ENCODE assay signal across 14 mouse cellular contexts in genomic region chr9:15600156-15600858, GRCm38 (mm10). TPM values are rescaled to one million over a fixed set of nuclear protein-coding genes. Genes with fewer than 3 reads are reported as not detected.
A peak's percentile ranks its signal among the peaks of the same experiment; 100 is the strongest.
DNase-seq lines count a peak whose midpoint lies in the region; ATAC-seq and TF ChIP-seq lines count a peak whose summit lies in the region.
"Had no signal": no experiment of that assay in that cellular context is flagged by ENCODE, and none has a peak within 500 bp of the region (broad histone marks: within the 10 kb centered on the region; RNA-seq: fewer than 3 reads in every experiment).

No protein-coding gene starts in this region.

- 62% methylated on average over 6 of the region's 6 CpGs for WGBS in cerebellum, adult 2 months
- 47% methylated on average over 6 of the region's 6 CpGs for whole genome bisulfite sequencing in heart, postnatal 0 days
- 49% methylated on average over 6 of the region's 6 CpGs for WGBS in lung, embryonic 14.5 days

- H3K27me3 ChIP-seq in cerebellum, adult 2 months (ENCODE audit: control insufficient read depth, insufficient read depth, low read length): no peaks in the 10 kb centered on the region
- no peaks in the 10 kb centered on the region for H3K27me3 ChIP-seq in heart, postnatal 0 days (ENCODE audit: control insufficient read depth, insufficient read depth, low read length)
- H3K27me3 ChIP-seq in lung, embryonic 14.5 days (ENCODE audit: insufficient read depth, low read length): no peaks in the 10 kb centered on the region
- H3K27me3 ChIP-seq: embryonic facial prominence, embryonic 12.5 days; neural tube, embryonic 12.5 days had no signal

- H3K36me3 ChIP-seq in heart, postnatal 0 days (replicated peaks; ENCODE audit: control insufficient read depth, insufficient read depth, low read length): no peaks in the 10 kb centered on the region
- no peaks in the 10 kb centered on the region for H3K36me3 ChIP-seq in lung, embryonic 14.5 days (ENCODE audit: insufficient read depth)
- H3K36me3 ChIP-seq: embryonic facial prominence, embryonic 12.5 days; limb, embryonic 12.5 days; neural tube, embryonic 12.5 days had no signal

- peak; percentile 27 to 30 for DNase-seq in cerebellum, postnatal 10 days
- no peak for DNase-seq in cerebellum, adult 2 months
- DNase-seq in heart, postnatal 0 days (ENCODE audit: low spot score): peak; percentile 17
- no peak for DNase-seq in heart, postnatal 25 days (ENCODE audit: low spot score)
- peak; percentile 67 for DNase-seq in lung, embryonic 14.5 days
- DNase-seq in lung, postnatal 25 days (ENCODE audit: low spot score): no peak
- peak; percentile 10 for DNase-seq in ZHBTc4 (ENCODE audit: low read depth, low spot score)
- DNase-seq in layer of hippocampus, postnatal 10 days (ENCODE audit: low spot score in 2 of 2): no peak
- DNase-seq: retina, postnatal 1 day had no signal

- no peak for TF ChIP-seq EP300 in heart, postnatal 0 days (IDR thresholded peaks at IDR 0.05; ENCODE audit: low read depth)

- intact Hi-C loops in heart, postnatal 25 days (cut with DNase I): no loop called here

- TF ChIP-seq POLR2A in cerebellum, adult 2 months (IDR thresholded peaks at IDR 0.05; ENCODE audit: borderline replicate concordance, insufficient read depth, low read length): no peak

- 0 out of 2 replicates have a peak, but pooled peaks have one; percentile 17 for ATAC-seq in heart, postnatal 0 days (ENCODE audit: insufficient read depth, low read depth)
- ATAC-seq in lung, embryonic 14.5 days (ENCODE audit: insufficient read depth): peak; percentile 31; the same call in 1 of the 2 replicates
- ATAC-seq: activated CD4-positive, CD25-positive, alpha-beta regulatory T cell, adult 4 months had no signal

- no peak overlapping the region for H3K4me3 ChIP-seq in cerebellum, adult 2 months (replicated peaks; ENCODE audit: insufficient read depth, low read depth, low read length)
- no peak overlapping the region for H3K4me3 ChIP-seq in heart, postnatal 0 days (ENCODE audit: low read depth, low read length)
- H3K4me3 ChIP-seq in lung, embryonic 14.5 days (ENCODE audit: low read depth, low read length): no peak overlapping the region
- H3K4me3 ChIP-seq: embryonic facial prominence, embryonic 12.5 days; limb, embryonic 12.5 days; neural tube, embryonic 12.5 days had no signal

- TF ChIP-seq CTCF in cerebellum, adult 2 months (IDR thresholded peaks at IDR 0.05; ENCODE audit: borderline replicate concordance, insufficient read depth, low read depth, low read length): no peak
- TF ChIP-seq CTCF in heart, postnatal 0 days (IDR thresholded peaks at IDR 0.05; ENCODE audit: low read depth): no peak
- TF ChIP-seq CTCF in lung, embryonic 14.5 days (IDR thresholded peaks at IDR 0.05; ENCODE audit: low read depth): no peak

- no peaks in the 10 kb centered on the region for H3K4me1 ChIP-seq in cerebellum, adult 2 months (ENCODE audit: control insufficient read depth, insufficient read depth, low read length)
- no peaks in the 10 kb centered on the region for H3K4me1 ChIP-seq in heart, postnatal 0 days (ENCODE audit: control insufficient read depth, insufficient read depth)
- H3K4me1 ChIP-seq in lung, embryonic 14.5 days (ENCODE audit: insufficient read depth): no peaks in the 10 kb centered on the region
- H3K4me1 ChIP-seq: embryonic facial prominence, embryonic 12.5 days; limb, embryonic 12.5 days; neural tube, embryonic 12.5 days had no signal

- H3K9ac ChIP-seq in heart, postnatal 0 days (replicated peaks; ENCODE audit: low read depth, low read length): no peak overlapping the region
- H3K9ac ChIP-seq in lung, embryonic 14.5 days: no peak overlapping the region
- H3K9ac ChIP-seq: embryonic facial prominence, embryonic 12.5 days; limb, embryonic 12.5 days; neural tube, embryonic 12.5 days had no signal

- H3K4me2 ChIP-seq in heart, postnatal 0 days (ENCODE audit: low read depth, low read length): no peak overlapping the region
- H3K4me2 ChIP-seq in lung, embryonic 14.5 days: no peak overlapping the region
- H3K4me2 ChIP-seq: embryonic facial prominence, embryonic 12.5 days; limb, embryonic 12.5 days; neural tube, embryonic 12.5 days had no signal

- no peak overlapping the region for H3K27ac ChIP-seq in cerebellum, adult 2 months (ENCODE audit: insufficient read depth, low read length)
- H3K27ac ChIP-seq in heart, postnatal 0 days (ENCODE audit: low read depth): peak overlapping the region; percentile 13; the same call in 1 of the 2 replicates
- H3K27ac ChIP-seq in lung, embryonic 14.5 days (ENCODE audit: low read depth): no peak overlapping the region
- H3K27ac ChIP-seq: embryonic facial prominence, embryonic 12.5 days; limb, embryonic 12.5 days; neural tube, embryonic 12.5 days had no signal

- no peaks in the 10 kb centered on the region for H3K9me3 ChIP-seq in heart, postnatal 0 days (replicated peaks; ENCODE audit: control insufficient read depth, low read length)
- no peaks in the 10 kb centered on the region for H3K9me3 ChIP-seq in lung, embryonic 14.5 days (ENCODE audit: low read depth, low read length)
- H3K9me3 ChIP-seq: embryonic facial prominence, embryonic 12.5 days; limb, embryonic 12.5 days; neural tube, embryonic 12.5 days had no signal

RNA-seq across cellular contexts. Expression of gene Deup1, which starts 27.4 kb away (rescaled TPM):
- 0.21 and 0.25 TPM in 2 replicates for polyA plus RNA-seq in cerebellum, adult 2 months (2012; rRNA removed)
- total RNA-seq in heart, postnatal 0 days (2014; rRNA removed; ENCODE audit: low replicate concordance): 0.15 TPM in 1 of 2 replicates, not detected in the other
- polyA plus RNA-seq in heart, postnatal 0 days (2015; fragmentation: Nextera tagmentation; extraction: Ambion mirVana): 0.15 and 0.37 TPM in 2 replicates
- total RNA-seq in heart, postnatal 25 days (2021): under 1 TPM in 1 of 2 experiments, not detected in 1; 0.25 TPM
- 1.1 and 2.1 TPM in 2 replicates for polyA plus RNA-seq in lung, embryonic 14.5 days (2014; fragmentation: Nextera tagmentation; extraction: Ambion mirVana)
- 1 to 10 TPM; 1.6 to 1.8 TPM for total RNA-seq in layer of hippocampus, postnatal 10 days (2021)
- total RNA-seq: megakaryocyte-erythroid progenitor cell, adult 5-6 weeks had no signal

Comparison
In these comparisons a context has a peak if more than half of its experiments do, and no peak if none do; other contexts are left out.
1. DNase-seq: peak in cerebellum, postnatal 10 days (2 of 2), heart, postnatal 0 days (single experiment), lung, embryonic 14.5 days (single experiment) and ZHBTc4 (single experiment); none in cerebellum, adult 2 months (0 of 2), heart, postnatal 25 days (single experiment), lung, postnatal 25 days (single experiment) and layer of hippocampus, postnatal 10 days (0 of 2).